ENCODE assay signal across 8 mouse cellular contexts in the genomic region with DNA sequence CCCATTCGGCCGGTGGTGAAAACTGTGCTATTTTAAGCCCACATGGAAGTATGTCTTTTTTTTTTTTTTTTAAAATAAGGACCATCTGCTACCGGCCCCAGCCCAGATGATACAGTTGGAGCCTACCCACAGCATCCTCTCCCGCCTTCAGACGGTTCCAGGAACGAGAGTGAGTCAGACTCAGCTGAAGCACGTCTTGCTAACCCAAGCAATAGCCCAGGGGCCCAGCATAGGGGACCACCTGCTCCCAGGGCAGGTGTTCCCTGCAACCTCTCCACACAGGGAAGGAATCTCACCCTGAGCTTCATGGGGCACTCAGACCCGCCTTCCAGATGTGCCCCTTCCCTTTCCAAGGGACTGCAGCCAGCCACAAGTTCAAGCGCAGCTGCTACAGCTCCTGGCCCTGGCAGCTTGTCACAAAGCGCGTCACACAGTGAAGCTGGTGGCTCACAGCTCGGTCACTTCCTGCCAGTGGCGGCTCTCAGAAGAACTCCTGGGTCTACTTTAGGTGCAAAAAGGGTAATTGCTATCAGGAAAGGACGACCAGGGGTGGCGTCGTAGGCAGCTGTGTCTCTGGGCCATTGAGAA.
DNase-seq lines count a peak whose midpoint lies in the region; ATAC-seq lines count a peak whose summit lies in the region.

No protein-coding gene starts in this region.

- no peak for ATAC-seq in embryonic facial prominence, embryonic 13.5 days (ENCODE audit: insufficient number of reproducible peaks, insufficient read depth, low FRiP score, low TSS enrichment, low read depth)
- no peak for ATAC-seq in midbrain, embryonic 16.5 days

- no peaks in the 10 kb centered on the region; the same call in 1 of the 2 replicates for H3K9me3 ChIP-seq in embryonic facial prominence, embryonic 13.5 days
- no peaks in the 10 kb centered on the region for H3K9me3 ChIP-seq in midbrain, embryonic 16.5 days (replicated peaks; ENCODE audit: control insufficient read depth, low read length, poor library complexity, severe bottlenecking)

- intact Hi-C loops in heart, postnatal 25 days (cut with DNase I): no loop called here
- intact Hi-C loops in left cerebral cortex, postnatal 4 days (cut with DNase I): no loop called here

- no peak overlapping the region for H3K4me2 ChIP-seq in embryonic facial prominence, embryonic 13.5 days
- no peak overlapping the region for H3K4me2 ChIP-seq in midbrain, embryonic 16.5 days (ENCODE audit: low read length)

- 0 out of 2 replicates have a peak overlapping the region, but pooled peaks have one; percentile 17 for H3K27ac ChIP-seq in embryonic facial prominence, embryonic 13.5 days
- no peak overlapping the region for H3K27ac ChIP-seq in midbrain, embryonic 16.5 days (ENCODE audit: low read length)

- WGBS in embryonic facial prominence, embryonic 13.5 days: 49% methylated on average over 16 of the region's 16 CpGs
- WGBS in midbrain, embryonic 16.5 days: 83% methylated on average over 16 of the region's 16 CpGs

- no peaks in the 10 kb centered on the region for H3K36me3 ChIP-seq in embryonic facial prominence, embryonic 13.5 days
- no peaks in the 10 kb centered on the region for H3K36me3 ChIP-seq in midbrain, embryonic 16.5 days (ENCODE audit: control insufficient read depth, insufficient read depth, low read length)

- no peak overlapping the region for H3K9ac ChIP-seq in embryonic facial prominence, embryonic 13.5 days
- H3K9ac ChIP-seq in midbrain, embryonic 16.5 days (ENCODE audit: low read depth, low read length): no peak overlapping the region

- no peaks in the 10 kb centered on the region for H3K27me3 ChIP-seq in embryonic facial prominence, embryonic 13.5 days
- no peaks in the 10 kb centered on the region for H3K27me3 ChIP-seq in midbrain, embryonic 16.5 days (ENCODE audit: control insufficient read depth, insufficient read depth, low read depth, low read length)

- DNase-seq in gastrocnemius, postnatal 10 days: peak; percentile 48
- DNase-seq in gastrocnemius, adult 8-10 months (ENCODE audit: low spot score in 2 of 2): no peak
- DNase-seq in heart, postnatal 25 days (ENCODE audit: low spot score): peak; percentile 21
- DNase-seq in left cerebral cortex, postnatal 4 days: peak; percentile 34
- DNase-seq in right cerebral cortex, postnatal 4 days: peak; percentile 35
- DNase-seq in cerebellum, adult 8-10 months: no peak

- peaks cover 27% of the 10 kb centered on the region for H3K4me1 ChIP-seq in embryonic facial prominence, embryonic 13.5 days
- H3K4me1 ChIP-seq in midbrain, embryonic 16.5 days (ENCODE audit: control insufficient read depth, insufficient read depth, low read length): no peaks in the 10 kb centered on the region

- H3K4me3 ChIP-seq in embryonic facial prominence, embryonic 13.5 days: no peak overlapping the region
- H3K4me3 ChIP-seq in midbrain, embryonic 16.5 days (ENCODE audit: low read depth, low read length): no peak overlapping the region

Comparison
In these comparisons a context has a peak if more than half of its experiments do, and no peak if none do; other contexts are left out.
1. DNase-seq: peak in gastrocnemius, postnatal 10 days (single experiment), heart, postnatal 25 days (single experiment), left cerebral cortex, postnatal 4 days (single experiment) and right cerebral cortex, postnatal 4 days (single experiment); none in gastrocnemius, adult 8-10 months (0 of 2) and cerebellum, adult 8-10 months (single experiment).